Mouse (Mus musculus): ENCODE measurements around the gene Ccdc28b. TPM values are rescaled to one million over a fixed set of nuclear protein-coding genes. Genes with fewer than 3 reads are reported as not detected.

Ccdc28b gene
- polyA plus RNA-seq, 1 experiment, result 7.7 TPM

DNA sequence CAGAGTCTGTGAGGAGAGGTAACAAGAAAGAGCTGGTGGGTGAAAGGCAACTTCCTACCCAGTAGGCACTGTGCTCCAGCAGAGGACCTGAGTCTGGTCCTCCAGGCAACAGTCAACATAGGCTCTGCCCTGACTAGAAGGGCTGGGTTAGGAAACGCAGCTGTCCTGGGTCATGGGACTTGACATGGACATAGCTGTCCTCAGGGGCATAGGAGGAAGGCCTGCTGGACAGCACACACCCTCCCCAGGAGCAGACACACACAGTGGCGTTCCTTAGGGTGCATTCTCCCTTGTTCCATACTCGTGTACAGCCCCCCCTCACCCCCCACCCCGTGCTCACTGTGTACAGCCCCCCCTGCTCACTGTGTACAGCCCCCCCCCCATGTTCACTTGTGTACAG lies 13.3 kb downstream of the Ccdc28b start:
- Histone ChIP-seq H3K4me3 (ENCODE audit: insufficient read depth, poor library complexity, severe bottlenecking) (no peak overlapping the region), H3ac (ENCODE audit: control insufficient read depth, insufficient read length, low read depth) (no peak overlapping the region), H3K27me3 (ENCODE audit: control insufficient read depth, insufficient read depth, insufficient read length) (no peaks in the 10 kb centered on the region), H3K79me3 (ENCODE audit: low read depth) (no peaks in the 10 kb centered on the region), H3K36me3 (ENCODE audit: control insufficient read depth, insufficient read depth) (peaks cover 31% of the 10 kb centered on the region), H3K79me2 (ENCODE audit: control insufficient read depth, insufficient read depth) (no peaks in the 10 kb centered on the region)
- TF ChIP-seq CTCF (IDR thresholded peaks at IDR 0.05; ENCODE audit: control insufficient read depth, insufficient read depth, insufficient read length), result no peak
- no peak for TF ChIP-seq FOSL1 (IDR thresholded peaks at IDR 0.05; ENCODE audit: insufficient read depth, low read length, poor library complexity, severe bottlenecking)
- no peak for TF ChIP-seq CEBPB (IDR thresholded peaks at IDR 0.05; ENCODE audit: low read depth)
- no peak for TF ChIP-seq MAX (IDR thresholded peaks at IDR 0.05)
- no peak for TF ChIP-seq MYOG (IDR thresholded peaks at IDR 0.05; ENCODE audit: control insufficient read depth, extremely low read depth, insufficient read length)
- TF ChIP-seq MYOD1 (IDR thresholded peaks at IDR 0.05; ENCODE audit: control insufficient read depth, insufficient read length, low read depth), result no peak
- no peak for TF ChIP-seq USF1 (IDR thresholded peaks at IDR 0.05; ENCODE audit: low read depth)

DNA sequence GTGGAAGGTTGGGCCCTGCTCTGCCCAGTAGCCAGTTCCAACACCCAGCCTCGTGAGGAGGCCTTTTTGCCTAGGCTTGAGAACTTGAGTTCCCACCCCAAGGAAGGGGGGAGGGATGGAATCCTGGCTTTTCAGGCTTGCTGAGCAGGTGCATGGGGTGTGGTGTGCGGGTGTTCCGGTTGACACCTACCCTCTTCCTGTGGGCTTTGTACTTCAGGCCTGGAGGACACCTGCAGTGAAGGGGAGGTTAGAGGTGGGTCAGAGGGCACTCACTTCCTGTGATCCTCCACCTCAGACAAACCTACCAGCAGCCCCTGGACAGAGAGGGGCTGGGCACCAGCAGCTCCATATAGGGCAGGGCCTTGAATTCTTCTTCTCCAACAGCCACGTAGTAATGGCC lies 13.7 kb downstream of the Ccdc28b start:
- peaks cover 2% of the 10 kb centered on the region for H3K79me2 ChIP-seq (ENCODE audit: control insufficient read depth, insufficient read depth)
- TF ChIP-seq MAX (IDR thresholded peaks at IDR 0.05) (no peak), USF1 (IDR thresholded peaks at IDR 0.05; ENCODE audit: low read depth) (no peak)
- H3K79me3 ChIP-seq (ENCODE audit: low read depth), result no peaks in the 10 kb centered on the region
- no peak overlapping the region for H3K4me3 ChIP-seq (ENCODE audit: insufficient read depth, poor library complexity, severe bottlenecking)
- no peak overlapping the region for H3ac ChIP-seq (ENCODE audit: control insufficient read depth, insufficient read length, low read depth)
- H3K36me3 ChIP-seq (ENCODE audit: control insufficient read depth, insufficient read depth), result peaks cover 35% of the 10 kb centered on the region
- no peaks in the 10 kb centered on the region for H3K27me3 ChIP-seq (ENCODE audit: control insufficient read depth, insufficient read depth, insufficient read length)

DNA sequence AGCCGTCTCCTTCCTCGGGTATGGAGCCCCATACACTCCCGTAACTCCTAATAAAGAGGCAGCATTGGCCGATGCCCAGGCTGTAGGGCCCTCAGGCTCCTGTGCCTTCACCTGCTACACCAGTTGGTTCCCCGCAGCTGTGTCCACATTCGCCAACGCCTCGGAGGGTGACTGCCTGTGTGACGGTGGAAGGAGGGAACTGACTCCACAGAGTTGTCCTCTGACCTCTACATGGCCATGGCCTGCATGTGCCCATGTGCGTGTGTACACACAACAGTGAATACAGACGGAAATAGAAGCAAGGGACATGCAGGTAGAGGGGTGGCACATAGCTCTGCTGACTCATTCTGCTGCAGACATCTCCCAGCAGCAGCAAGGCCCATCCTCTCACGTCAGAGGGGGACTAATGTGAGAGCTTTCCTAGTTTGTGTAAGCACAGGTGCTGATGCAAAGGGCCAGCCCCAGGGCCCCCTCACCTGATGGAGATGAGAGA lies 14.6 kb downstream of the Ccdc28b start:
- Histone ChIP-seq H3K27me3 (ENCODE audit: control insufficient read depth, insufficient read depth, insufficient read length) (no peaks in the 10 kb centered on the region), H3K79me3 (ENCODE audit: low read depth) (peaks cover 3% of the 10 kb centered on the region), H3K4me3 (ENCODE audit: insufficient read depth, poor library complexity, severe bottlenecking) (no peak overlapping the region), H3K36me3 (ENCODE audit: control insufficient read depth, insufficient read depth) (peaks cover 43% of the 10 kb centered on the region), H3ac (ENCODE audit: control insufficient read depth, insufficient read length, low read depth) (no peak overlapping the region), H3K79me2 (ENCODE audit: control insufficient read depth, insufficient read depth) (peaks cover 11% of the 10 kb centered on the region)
- TF ChIP-seq CEBPB (IDR thresholded peaks at IDR 0.05; ENCODE audit: low read depth), result no peak
- no peak for TF ChIP-seq FOSL1 (IDR thresholded peaks at IDR 0.05; ENCODE audit: insufficient read depth, low read length, poor library complexity, severe bottlenecking)

DNA sequence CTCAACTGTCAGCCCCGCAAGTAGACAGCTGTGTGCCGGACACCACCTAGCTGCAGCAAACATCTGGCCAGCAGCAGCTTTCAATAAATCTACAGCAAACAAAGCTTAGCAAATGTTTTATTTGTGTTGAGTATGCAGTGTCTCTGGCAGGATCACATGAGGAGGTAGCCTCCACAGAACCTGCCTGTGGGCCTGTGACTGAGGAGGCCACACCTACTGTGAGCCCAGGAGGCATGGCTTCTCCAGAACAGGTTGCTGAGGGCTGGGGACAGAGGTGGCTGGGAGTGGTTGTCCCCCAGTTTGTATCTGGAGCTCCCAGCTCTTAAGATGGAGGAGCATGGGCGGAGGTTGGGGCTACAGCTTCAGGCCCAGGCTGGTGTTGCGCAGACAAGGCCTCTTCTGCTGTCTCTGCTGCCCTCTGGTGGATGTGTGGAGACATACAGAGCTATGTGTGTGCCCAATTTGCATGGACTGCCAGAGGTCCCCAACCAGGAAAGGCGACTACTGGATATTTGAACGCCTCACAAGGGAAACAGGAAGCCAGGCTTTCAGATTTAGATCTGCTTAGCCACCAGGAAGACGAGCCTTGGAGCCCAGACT lies 15.2 kb downstream of the Ccdc28b start:
- Histone ChIP-seq H3K79me2 (ENCODE audit: control insufficient read depth, insufficient read depth) (peaks cover 17% of the 10 kb centered on the region), H3K27me3 (ENCODE audit: control insufficient read depth, insufficient read depth, insufficient read length) (no peaks in the 10 kb centered on the region), H3K36me3 (ENCODE audit: control insufficient read depth, insufficient read depth) (peaks cover 50% of the 10 kb centered on the region), H3ac (ENCODE audit: control insufficient read depth, insufficient read length, low read depth) (no peak overlapping the region), H3K79me3 (ENCODE audit: low read depth) (peaks cover 7% of the 10 kb centered on the region), H3K4me3 (ENCODE audit: insufficient read depth, poor library complexity, severe bottlenecking) (no peak overlapping the region)
- TF ChIP-seq CEBPB (IDR thresholded peaks at IDR 0.05; ENCODE audit: low read depth) (no peak), CTCF (IDR thresholded peaks at IDR 0.05; ENCODE audit: control insufficient read depth, insufficient read depth, insufficient read length) (peak; percentile 64)

DNA sequence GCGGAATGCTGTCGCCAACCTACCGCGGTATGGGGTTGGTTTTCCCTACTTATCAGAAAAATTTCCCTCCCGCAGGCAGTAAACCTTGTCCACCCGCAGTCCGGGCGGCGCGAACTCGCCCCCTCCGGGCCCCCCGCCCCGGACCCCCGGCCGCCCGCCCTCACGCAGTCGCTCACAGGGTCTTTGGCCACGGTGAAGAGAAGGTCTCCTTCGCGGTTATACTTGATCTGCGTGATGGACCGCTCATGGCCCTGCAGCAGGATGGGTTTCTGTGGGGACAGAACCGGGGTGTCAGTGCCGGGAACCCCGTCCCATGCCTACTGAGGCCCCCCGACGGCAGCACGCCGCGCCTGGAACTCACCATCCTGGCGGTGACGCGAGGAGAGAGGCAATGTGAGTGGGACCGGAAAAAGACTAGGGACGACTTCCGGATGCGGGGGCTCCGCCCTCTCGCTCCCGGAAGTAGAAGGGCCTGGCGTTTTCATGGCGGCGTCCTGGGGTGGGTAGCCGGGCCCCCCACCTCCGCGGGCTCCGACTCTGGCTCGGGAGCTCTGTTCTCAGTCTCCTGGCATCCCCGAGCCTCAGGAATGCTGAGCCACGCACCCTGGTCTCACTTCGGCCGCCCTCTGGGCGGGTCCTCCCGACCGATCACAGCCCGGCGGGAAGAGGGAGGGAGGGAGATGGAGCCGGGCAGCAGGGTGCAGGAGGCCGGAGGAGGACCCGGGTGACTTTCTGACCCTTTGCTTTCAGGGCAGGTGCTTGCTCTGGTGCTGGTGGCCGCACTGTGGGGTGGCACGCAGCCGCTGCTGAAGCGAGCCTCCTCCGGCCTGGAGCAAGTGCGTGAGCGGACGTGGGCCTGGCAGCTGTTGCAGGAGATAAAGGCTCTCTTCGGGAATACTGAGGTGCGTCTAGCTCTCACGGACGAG lies 23.3 kb downstream of the Ccdc28b start, which contains the start of the genes Eif3i and Tmem234:
Gene Eif3i, minus strand, starts transcription at position 416 of the 926 bp plus-strand sequence.
Gene Tmem234, plus strand, starts transcription at position 436 of the 926 bp plus-strand sequence.
- peaks cover 32% of the 10 kb centered on the region for H3K36me3 ChIP-seq (ENCODE audit: control insufficient read depth, insufficient read depth)
- peaks cover 55% of the 10 kb centered on the region for H3K79me3 ChIP-seq (ENCODE audit: low read depth)
- peaks cover 88% of the 10 kb centered on the region for H3K79me2 ChIP-seq (ENCODE audit: control insufficient read depth, insufficient read depth)
- H3K4me3 ChIP-seq (ENCODE audit: insufficient read depth, poor library complexity, severe bottlenecking), result peak within 1 kb of the TSS; percentile 95
- peak within 1 kb of the TSS; percentile 92 for H3ac ChIP-seq (ENCODE audit: control insufficient read depth, insufficient read length, low read depth)
- no peaks in the 10 kb centered on the region for H3K27me3 ChIP-seq (ENCODE audit: control insufficient read depth, insufficient read depth, insufficient read length)
- TF ChIP-seq FOSL1 (IDR thresholded peaks at IDR 0.05; ENCODE audit: insufficient read depth, low read length, poor library complexity, severe bottlenecking) (no peak), MAX (IDR thresholded peaks at IDR 0.05) (peak; percentile 77)

DNA sequence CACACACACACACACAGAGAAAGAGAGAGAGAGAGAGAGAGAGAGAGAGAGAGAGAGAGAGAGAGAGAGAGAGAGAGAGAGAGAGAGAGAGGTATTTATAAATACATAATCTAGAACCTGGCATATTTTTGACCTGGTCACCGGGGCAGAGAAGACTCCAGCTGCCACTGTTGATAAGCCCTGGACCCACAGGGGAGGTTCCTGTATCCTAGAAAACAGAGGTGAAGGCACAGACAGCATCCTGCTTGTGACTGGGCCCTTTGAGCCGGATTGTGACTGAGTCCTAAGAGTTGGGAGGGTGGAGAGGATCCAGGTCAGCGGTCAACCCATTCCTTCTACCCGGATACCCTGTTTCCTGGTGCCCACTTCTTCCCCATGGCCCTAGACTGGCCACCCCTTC lies 34.9 kb downstream of the Ccdc28b start:
- Histone ChIP-seq H3K79me2 (ENCODE audit: control insufficient read depth, insufficient read depth) (no peaks in the 10 kb centered on the region), H3K4me3 (ENCODE audit: insufficient read depth, poor library complexity, severe bottlenecking) (no peak overlapping the region), H3K36me3 (ENCODE audit: control insufficient read depth, insufficient read depth) (peaks cover 40% of the 10 kb centered on the region), H3K79me3 (ENCODE audit: low read depth) (no peaks in the 10 kb centered on the region), H3ac (ENCODE audit: control insufficient read depth, insufficient read length, low read depth) (no peak overlapping the region), H3K27me3 (ENCODE audit: control insufficient read depth, insufficient read depth, insufficient read length) (no peaks in the 10 kb centered on the region)
- TF ChIP-seq CEBPB (IDR thresholded peaks at IDR 0.05; ENCODE audit: low read depth) (no peak), CTCF (IDR thresholded peaks at IDR 0.05; ENCODE audit: control insufficient read depth, insufficient read depth, insufficient read length) (no peak), MYOG (IDR thresholded peaks at IDR 0.05; ENCODE audit: control insufficient read depth, extremely low read depth, insufficient read length) (no peak), MAX (IDR thresholded peaks at IDR 0.05) (no peak), MYOD1 (IDR thresholded peaks at IDR 0.05; ENCODE audit: control insufficient read depth, insufficient read length, low read depth) (no peak), USF1 (IDR thresholded peaks at IDR 0.05; ENCODE audit: low read depth) (no peak), FOSL1 (IDR thresholded peaks at IDR 0.05; ENCODE audit: insufficient read depth, low read length, poor library complexity, severe bottlenecking) (no peak)
